Mouse (Mus musculus): ENCODE results near the gene Tspan33.
"Not testable (repeated sequence)": the region's sequence is repeated elsewhere in the genome, so short reads cannot be mapped to it uniquely, and the experiment has no call there.

Gene Tspan33

DNA sequence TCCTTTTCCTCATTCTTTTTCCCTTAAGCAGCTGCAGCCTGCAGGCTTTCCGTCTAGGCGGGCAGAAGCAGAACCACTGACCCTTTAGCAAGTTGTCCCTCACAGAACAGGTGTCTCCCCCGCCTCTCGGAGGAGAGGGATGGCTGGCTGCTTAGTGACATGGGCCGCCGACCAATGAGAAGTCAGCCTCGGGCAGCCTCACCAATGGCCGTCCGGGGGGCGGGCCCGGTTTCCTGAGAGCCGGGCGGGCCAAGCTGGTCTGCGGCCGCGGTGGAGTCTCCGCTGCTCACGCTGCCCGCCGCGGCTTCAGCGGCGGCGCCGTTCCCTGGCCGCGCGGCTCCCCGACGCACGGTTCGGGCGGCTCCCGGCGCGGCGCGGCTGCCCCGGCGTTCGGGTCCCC lies at the start of gene Tspan33:
Gene Tspan33, plus strand, starts transcription at position 270 of the 400 bp plus-strand sequence.
- DNase-seq (ENCODE audit: low read depth, low spot score) = peak; percentile 90

DNA sequence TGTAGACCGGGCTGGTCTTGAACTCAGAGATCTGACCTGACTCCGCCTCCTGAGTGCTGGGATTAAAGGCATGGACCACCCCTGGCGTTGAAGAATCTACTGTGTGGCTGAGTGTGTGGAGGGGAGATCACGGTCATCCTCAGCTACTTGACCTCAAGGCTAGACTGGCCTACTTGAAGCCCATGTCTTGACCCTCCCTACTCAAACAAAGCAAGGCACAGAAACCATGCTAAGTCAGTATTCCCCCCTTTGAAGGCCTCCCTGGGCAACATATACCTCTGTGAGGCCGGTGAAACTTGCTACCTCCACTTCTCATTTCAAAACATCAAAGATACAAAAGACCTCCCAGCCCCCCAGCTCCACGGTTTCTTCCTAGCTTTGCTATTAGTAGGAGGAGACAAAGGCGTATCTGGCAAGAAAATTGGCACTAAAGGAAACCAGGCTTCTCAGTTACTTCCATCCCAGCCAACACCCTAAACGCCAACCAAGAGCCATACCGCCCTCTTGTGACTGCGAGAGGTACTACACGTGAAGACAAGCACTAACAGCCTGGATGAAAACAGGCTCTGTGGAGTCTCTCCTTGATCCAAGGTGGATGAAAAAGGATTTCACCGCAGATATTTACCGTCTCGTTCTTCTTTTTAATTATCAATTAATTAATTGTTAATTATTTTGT lies 44.4 kb upstream of the Tspan33 start:
- DNase-seq (ENCODE audit: low read depth, low spot score) = peak; percentile 90

DNA sequence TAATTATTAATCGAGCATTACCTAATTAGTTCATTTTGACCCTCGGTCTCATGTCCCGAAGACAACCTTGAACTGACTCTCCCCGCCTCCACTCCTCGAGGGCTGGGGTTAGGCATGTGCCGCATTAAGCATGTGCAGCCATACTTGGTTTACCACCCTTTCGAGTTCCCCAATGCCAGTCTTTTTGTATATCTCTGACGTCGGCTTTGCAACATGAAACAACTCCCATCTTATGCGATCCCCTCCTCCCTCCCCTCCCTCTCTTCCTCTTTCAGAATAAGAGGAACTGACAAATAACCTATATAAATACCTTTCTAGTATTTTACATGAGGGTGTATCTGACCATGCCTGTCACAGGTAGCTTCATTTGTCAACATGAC lies 43.9 kb upstream of the Tspan33 start:
- no peak for DNase-seq (ENCODE audit: low read depth, low spot score)

DNA sequence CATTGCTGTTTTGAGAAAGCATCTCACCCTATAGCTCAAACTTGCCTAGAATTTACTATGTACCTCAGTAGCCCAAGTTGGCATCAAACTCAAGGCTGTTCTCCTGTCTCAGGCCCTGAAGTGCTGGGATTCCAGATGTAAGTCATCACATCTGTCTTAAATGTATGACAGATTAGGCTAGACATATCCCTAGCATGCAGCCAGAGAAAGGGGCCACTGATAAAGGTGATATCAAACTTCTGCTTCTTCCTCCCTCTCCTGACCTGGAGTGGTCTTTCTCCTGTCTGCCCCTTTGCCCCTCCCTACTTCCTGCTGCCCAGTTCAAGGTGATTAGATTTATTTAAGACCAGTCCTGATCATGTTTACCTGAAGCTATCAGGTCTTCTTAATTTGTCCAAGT lies 40.8 kb upstream of the Tspan33 start:
- DNase-seq (ENCODE audit: low read depth, low spot score) = no peak

DNA sequence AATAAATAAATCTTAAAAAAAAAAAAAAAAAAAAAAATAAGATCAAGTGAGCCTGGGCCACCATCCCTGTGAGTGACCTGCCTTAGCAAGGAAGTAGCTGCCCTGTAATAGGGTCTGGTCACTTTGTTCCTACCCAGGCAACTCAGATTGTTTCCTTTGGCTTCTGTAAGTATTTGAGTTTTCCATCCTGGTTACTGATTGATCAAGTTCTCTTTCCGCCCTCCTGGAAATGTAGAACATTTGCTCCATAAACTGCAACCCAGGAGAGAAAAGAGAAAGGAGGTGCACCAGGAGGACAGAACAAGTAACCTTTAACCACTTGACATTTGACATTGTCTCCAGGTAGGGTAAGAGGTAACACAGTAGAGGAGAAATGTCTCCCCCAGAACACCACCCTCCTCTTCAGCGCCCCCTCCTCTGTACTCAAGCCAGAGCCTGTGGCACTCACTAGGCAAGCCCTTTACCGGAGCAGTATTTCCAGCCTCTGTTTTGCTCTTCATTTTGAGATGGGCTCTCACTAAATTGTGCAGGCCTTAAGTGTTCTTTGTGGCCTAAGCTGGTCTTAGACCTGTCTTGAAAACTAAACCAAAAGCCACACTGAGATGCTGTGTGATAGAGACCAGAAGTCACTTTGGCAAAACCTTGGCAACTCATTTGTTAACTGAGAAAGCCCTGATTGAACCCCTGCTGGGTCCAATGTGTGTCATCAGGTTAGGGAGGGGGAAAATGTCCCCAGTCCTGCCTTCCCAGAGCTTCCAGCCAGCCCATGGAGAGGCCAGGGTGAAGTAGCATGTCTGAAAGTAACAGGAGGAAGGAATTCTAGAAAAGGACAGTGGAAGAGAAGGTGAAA lies 35.2 kb upstream of the Tspan33 start:
- DNase-seq (ENCODE audit: low read depth, low spot score) = no peak

DNA sequence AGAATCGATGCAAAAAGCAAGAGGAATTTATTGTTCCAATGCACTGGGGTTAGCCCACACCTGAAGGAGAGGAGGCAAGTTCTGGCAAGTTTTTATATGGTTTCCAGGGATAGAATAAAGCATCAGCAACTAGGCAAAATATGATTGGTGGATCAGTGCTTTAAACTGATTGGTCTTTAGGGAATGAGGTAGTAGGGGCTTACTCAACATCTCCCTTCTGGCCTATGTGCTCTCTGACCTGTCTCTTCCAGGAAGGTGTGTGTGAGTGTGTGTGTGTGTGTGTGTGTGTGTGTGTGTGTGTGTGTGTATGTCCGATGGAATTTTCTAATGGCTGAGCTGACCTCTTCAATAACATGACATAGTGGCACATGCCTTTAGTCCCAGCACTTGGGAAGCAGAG lies 34.1 kb upstream of the Tspan33 start:
- no peak for DNase-seq (ENCODE audit: low read depth, low spot score)

DNA sequence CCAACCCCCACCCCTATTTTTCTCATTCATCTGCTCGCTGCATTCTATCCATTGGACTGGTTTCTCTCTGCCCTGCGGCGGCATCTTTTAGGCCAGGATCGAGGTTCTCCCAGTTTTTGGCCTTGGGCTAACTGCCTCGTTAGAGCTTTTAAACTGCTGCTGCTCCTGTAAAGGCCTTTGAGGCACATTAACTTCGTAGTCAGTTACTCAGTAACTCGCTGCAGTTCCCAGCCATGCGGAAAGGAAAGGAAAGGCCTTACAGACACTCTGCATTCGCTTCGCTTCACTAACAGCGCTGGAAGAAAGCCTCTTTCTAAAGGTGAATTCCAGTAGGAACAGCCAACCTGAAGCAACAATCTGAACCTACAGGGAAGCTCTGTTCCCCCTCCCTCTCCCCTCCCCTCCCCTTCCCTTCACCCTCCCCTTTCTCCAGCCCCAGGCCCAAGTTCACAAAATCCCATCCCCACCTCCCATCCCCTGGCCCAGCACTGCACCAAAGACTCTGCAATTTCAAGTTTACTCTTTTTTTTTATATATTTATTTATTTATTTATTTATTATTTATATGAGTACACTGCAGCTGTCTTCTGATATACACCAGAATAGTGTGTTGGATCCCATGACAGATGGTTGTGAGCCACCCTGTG lies 33.2 kb upstream of the Tspan33 start:
- no peak for DNase-seq (ENCODE audit: low read depth, low spot score)

DNA sequence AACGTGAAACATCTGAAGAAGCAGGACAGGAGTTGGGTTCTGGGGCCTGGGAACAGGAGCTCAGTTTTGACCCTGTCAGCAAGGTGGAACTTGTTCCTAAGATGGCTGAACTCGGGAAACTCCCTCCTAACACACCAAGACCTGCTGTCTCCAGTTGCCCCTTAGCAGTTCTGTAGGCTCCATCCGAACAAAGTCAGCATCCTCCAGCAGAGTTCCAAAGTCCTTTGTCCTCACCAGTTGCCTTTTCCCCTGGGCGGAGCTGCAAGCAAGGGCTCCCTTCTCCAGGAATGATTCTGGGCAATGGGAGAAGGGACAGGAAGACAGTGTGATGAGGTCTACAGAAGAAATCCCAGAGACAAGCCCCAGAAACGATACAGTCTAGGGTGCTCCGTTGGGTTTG lies 26.8 kb upstream of the Tspan33 start:
- DNase-seq (ENCODE audit: low read depth, low spot score) = no peak

DNA sequence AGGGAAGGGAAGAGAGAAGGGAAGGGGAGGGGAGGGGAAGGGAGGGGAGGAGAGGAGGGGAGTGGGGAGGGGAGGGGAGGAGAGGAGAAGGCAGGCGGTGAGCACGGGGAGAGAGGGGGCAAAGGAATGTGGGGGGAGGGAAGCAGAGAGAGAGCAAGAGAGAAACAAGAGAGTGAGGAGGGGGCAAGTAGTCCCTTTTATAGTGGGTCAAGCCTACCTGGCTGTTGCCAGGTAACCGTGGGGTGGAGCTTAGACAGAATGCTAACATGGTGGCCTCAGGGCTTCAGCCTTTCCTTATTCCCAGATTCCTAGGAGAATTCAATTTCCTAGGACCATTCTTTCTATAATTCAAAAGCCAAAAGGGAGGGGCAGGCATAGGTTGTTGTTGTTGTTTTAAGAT lies 22.3 kb upstream of the Tspan33 start:
- DNase-seq (ENCODE audit: low read depth, low spot score) = no peak

DNA sequence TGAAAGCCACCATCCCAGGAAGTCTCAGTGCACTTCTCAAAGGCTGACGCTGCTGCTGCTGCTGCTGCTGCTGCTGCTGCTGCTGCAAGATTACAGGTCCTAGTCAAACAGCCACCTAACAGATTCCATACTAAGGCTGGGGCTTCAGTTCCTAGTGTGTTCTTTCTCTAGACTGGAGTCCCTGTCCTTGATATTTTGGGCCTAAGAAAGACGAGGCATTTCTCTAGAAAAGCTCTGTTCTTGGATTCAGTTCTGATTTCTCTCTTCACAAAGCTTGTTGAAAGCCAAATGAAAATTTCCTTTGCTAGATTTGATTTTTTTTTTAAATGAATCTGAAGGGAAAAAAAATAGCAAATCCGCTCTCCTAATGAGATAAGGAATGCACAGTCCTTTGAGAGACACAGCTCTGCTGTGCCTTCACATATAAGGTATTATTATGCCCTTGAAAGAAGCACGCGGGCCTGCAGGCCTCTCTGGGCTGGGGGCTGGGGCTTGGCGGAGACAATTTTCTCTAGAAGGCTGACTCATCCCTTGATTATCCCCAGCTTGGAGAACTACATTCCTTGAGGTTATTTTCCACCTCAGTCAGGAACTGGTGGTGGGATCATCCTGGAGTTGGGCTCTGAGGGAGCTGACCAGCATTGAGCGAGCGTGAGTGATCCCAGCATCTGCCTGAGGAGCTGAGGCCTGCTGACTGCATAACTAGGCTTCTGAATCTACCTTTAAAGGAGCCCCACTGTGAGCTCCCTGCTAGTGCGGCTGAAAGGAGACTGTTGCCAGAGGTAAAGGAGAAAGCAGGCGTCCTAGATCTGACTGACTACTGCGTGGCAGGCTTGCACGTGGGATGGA lies 21.2 kb upstream of the Tspan33 start:
- DNase-seq (ENCODE audit: low read depth, low spot score) = no peak

DNA sequence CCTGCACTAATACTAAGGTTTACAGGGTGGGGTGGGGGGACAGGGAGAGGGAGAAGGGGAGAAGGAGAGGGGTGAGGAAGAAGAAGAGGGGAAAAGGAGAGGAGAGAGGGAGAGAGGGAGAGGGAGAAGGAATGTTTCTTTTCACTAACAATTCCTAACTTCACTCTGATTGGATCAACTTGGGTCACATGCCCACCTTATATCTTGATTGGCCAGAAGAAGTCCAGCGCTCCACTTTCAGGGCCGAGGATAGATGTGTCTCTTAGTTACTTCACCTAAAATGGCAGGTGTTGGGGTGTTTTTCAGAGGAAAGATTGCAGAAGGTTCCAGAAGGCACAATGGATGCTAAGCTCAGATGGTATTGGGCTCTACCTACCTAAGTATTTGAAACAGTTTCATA lies 20.3 kb upstream of the Tspan33 start:
- no peak for DNase-seq (ENCODE audit: low read depth, low spot score)

DNA sequence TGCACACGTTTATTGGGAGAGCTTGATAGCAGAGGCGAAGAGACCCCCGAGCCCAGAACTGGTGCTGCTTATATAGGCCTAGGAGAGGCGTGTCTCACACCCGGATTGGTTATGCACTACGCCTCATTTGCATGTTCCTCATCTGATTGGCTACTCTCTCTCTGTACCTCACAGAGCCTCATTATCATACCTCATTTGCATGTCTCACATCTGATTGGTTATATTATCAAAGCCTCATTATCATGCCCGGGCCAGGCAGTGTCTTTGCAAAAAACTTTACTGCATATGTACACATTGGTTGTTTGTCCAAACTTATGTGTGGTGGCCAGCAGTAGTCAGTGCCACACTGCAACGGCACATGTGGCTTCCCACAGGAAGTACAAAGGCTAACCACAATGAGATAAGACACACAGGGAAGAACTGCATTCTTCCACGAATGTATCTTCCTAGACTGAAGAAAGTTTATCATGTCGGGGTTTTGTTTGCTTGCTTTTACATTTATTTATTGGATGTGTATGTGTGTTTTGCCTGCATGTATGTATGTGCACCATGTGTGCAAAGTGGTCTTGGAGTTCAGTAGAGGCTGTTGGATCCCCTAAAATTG lies 14.0 kb upstream of the Tspan33 start:
- DNase-seq (ENCODE audit: low read depth, low spot score) = not testable (repeated sequence)

DNA sequence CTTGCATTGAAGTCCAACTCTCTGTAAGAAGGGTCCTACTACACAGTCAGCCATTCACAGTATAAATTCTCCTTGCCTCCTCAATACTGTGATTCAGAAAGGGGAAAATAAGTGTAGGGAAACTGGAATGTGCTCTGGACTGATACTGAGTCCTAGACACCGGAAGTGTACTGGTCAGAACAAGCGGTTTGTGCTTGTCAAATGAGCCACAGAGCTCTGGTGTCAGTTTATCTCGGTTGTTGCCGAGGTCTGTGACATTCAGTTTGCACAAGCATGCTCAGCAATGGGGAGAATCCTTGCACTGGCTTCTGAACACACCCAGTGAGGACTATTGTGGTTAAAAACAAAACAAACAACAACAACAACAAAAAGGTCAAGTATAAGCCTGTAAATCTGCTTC lies 12.2 kb upstream of the Tspan33 start:
- DNase-seq (ENCODE audit: low read depth, low spot score) = no peak

DNA sequence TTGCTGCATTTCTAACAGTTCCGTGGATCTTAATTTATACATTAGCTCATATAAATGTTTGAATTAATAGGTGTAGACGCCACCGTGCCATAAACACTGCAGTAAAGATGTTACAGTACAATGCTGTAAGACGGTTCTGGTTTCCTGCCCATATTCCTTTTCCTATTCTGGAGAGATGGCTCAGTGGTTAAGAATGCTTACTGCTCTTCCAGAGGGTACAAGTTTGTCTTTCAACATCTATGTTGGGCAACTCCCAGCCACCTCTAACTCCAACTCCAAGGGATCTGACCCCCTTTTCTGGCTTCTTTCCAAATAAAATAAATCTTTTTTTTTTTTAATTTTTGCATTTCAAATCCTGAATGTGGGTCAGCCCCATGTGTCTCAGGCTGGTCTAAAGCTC lies 9.3 kb upstream of the Tspan33 start:
- DNase-seq (ENCODE audit: low read depth, low spot score) = no peak

DNA sequence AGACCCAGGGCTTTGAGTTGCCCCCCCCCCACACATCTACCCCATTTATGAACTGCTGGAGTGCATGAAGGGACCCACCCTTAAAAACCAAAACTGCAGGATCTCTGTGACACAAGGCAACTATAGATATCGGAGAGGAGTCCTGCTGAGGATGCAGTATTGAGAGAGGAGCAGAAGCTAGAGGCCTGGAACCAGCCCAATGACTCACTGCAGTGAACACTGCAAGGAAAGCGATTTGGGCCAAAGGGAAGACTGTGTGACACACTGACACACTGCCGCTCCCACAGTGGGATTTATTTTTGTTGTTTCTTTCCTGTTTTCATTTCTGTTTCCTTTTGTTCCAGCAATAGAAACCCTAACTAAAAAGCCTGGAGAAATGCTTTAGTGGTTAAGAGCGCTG lies 8.1 kb upstream of the Tspan33 start:
- DNase-seq (ENCODE audit: low read depth, low spot score) = no peak

DNA sequence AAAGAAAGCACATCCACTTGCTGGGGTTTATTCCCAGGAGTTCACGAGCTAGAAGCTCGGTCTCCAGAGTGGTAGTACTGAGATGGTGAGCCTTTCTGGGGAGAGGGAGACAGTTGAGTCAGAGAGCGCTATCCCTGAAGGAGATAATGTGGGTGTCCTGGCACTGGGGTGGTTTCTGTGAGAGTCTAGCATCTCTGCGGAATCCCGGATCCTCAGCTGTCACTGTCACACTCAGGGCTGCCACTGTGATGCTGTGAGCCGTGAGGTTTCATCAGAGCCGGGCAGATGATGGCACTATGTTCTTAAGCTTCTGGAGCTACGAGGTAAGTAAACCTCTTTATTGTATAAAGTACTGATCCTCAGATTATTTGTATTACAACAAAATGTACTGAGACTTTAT lies 4.6 kb upstream of the Tspan33 start:
- no peak for DNase-seq (ENCODE audit: low read depth, low spot score)

DNA sequence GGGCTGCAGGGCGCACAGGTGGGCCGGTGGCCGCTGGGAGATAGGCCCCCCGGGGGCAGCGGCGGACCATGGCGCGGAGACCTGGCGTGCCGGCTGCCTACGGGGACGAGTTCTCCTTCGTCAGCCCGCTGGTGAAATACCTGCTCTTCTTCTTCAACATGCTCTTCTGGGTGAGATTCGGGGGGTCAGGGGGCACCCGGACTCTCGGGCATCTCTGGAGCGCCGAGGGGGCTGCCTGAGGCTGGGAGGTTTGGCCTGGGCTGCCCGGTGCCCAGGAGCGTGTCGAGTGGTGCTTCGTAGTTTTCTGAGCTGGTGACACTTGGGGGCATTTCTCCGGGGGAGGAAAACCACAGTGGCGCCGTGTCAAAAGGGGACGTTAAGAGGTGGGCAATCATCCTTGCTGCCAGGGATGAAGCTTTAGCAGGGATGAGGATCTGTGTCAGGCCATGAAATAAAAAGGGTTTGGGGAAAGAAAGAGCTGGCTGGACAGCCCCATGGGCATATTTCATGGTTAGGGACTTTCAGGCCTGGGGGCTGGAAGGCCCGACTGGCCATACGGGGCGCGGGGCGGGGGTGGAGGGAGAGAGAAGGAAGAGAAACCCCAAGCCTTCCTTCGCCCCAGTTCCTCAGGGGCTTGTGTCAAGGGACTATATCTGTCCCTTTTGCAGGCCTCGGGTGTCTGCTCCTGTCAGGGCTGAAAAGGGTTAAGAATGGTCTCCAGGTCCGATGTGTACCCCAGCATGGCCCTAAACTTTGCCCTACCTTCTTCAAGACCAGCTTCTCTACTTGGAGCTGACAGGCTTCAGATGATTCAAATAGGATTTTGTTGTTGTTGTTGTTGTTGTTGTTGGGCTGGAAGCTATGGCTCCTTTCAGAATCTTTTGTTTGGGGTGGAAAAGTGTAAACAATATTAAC lies 610 bp downstream of the Tspan33 start:
- DNase-seq (ENCODE audit: low read depth, low spot score) = no peak

DNA sequence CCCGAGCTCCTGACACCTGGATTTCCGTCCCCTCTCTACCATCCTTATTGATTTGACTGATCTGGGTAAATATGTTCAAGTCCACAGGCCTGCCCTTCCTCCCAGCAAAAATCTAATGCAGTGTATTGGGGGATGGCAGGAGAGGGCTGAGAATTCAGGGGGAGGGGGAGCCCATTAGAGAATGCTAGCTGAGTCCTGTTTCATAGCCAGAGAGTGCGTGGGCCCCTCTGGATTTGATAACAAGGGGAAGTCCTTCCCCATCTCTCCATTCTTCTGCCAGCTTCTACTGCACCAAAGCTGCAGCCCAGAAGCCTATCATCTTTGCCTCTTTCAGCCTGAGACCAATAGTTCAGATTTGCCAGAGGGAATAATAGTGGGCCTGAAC lies 1.3 kb downstream of the Tspan33 start:
- DNase-seq (ENCODE audit: low read depth, low spot score) = no peak

DNA sequence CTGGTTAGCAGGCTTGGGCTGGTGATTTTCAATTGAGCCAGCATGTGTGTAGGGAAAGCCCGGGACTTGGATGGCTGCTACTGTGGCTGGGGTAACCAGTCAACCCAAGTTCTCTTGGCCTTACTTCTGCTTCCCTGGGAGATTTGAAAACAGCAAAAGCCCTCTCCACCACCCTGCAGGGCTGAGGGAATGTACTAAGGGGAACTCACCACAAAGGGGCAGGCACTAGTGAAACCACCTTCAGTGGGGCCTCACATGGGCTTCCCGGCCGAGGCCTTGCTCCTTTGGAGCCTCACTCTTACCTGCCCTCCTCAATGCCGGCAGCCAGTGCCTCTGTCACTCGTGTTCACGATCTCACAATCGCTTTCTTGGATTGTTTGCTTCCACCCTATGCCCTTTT lies 2.0 kb downstream of the Tspan33 start:
- DNase-seq (ENCODE audit: low read depth, low spot score) = no peak

DNA sequence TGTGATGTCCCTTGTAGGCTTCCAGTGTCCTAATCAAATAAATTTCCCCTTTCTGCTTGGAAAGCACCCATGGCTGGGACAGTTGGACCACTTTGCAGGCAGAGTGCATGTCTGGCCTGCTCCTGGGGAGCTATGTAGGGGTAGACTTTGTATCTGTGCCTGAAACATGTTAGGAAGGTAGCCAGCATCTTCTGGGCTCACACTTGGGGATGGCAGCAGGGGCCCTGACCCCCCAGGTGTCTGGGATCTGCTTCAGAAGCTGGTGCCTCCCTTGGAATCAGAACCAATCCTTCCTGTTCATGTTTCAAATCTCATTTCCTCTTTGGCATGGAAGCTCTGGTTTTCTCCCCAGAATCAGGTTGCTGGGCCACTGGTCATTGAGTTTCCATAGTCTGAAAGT lies 3.1 kb downstream of the Tspan33 start:
- no peak for DNase-seq (ENCODE audit: low read depth, low spot score)
